Mouse (Mus musculus) mesoderm, embryonic 11.5 days (tissue): ENCODE results near the gene Ppp2r5a.
"Not testable (repeated sequence)": the region's sequence is repeated elsewhere in the genome, so short reads cannot be mapped to it uniquely, and the experiment has no call there.

Experiments used
- DNase-seq: peaks from one replicate; pipeline ENCODE4 v3.0.0-alpha.2; 2012; ENCODE audit warnings: low read depth, low spot score

The Ppp2r5a gene

GRCm38 (mm10) chr1:191403074-191403473 lies at the start of gene Ppp2r5a:
Gene Ppp2r5a (minus strand): TSS chr1:191403272.
- DNase-seq, result no peak

GRCm38 (mm10) chr1:191450614-191451013 lies 47.5 kb upstream of the Ppp2r5a start:
- no peak for DNase-seq

- DNase-seq, result no peak
These were observed 46.5 kb upstream of the Ppp2r5a start for GRCm38 (mm10) chr1:191449537-191449936.

GRCm38 (mm10) chr1:191447391-191448016 lies 44.4 kb upstream of the Ppp2r5a start:
- DNase-seq, result no peak

GRCm38 (mm10) chr1:191446307-191446706 lies 43.2 kb upstream of the Ppp2r5a start:
- DNase-seq, result no peak

- no peak for DNase-seq
These were observed 42.8 kb upstream of the Ppp2r5a start for GRCm38 (mm10) chr1:191445831-191446258.

GRCm38 (mm10) chr1:191445401-191445800 lies 42.3 kb upstream of the Ppp2r5a start:
- DNase-seq, result no peak

- no peak for DNase-seq
These were observed 41.4 kb upstream of the Ppp2r5a start for GRCm38 (mm10) chr1:191444467-191444866.

GRCm38 (mm10) chr1:191439011-191439410 lies 35.9 kb upstream of the Ppp2r5a start:
- DNase-seq, result no peak

- no peak for DNase-seq
These were observed 35.5 kb upstream of the Ppp2r5a start for GRCm38 (mm10) chr1:191438546-191438945.

GRCm38 (mm10) chr1:191436647-191437046 lies 33.6 kb upstream of the Ppp2r5a start:
- DNase-seq, result no peak

- no peak for DNase-seq
These were observed 32.3 kb upstream of the Ppp2r5a start for GRCm38 (mm10) chr1:191435359-191435758.

GRCm38 (mm10) chr1:191432531-191432930 lies 29.5 kb upstream of the Ppp2r5a start:
- no peak for DNase-seq

- DNase-seq, result no peak
These were observed 29.0 kb upstream of the Ppp2r5a start for GRCm38 (mm10) chr1:191432023-191432422.

- no peak for DNase-seq
These were observed 27.0 kb upstream of the Ppp2r5a start for GRCm38 (mm10) chr1:191430121-191430520.

GRCm38 (mm10) chr1:191425884-191426283 lies 22.8 kb upstream of the Ppp2r5a start:
- DNase-seq, result no peak

- DNase-seq, result no peak
These were observed 20.1 kb upstream of the Ppp2r5a start for GRCm38 (mm10) chr1:191423201-191423600.

GRCm38 (mm10) chr1:191422714-191423113 lies 19.6 kb upstream of the Ppp2r5a start:
- not testable (repeated sequence) for DNase-seq

GRCm38 (mm10) chr1:191422164-191422563 lies 19.1 kb upstream of the Ppp2r5a start:
- no peak for DNase-seq

GRCm38 (mm10) chr1:191421426-191421999 lies 18.4 kb upstream of the Ppp2r5a start:
- DNase-seq, result no peak

GRCm38 (mm10) chr1:191420930-191421404 lies 17.9 kb upstream of the Ppp2r5a start:
- no peak for DNase-seq

- no peak for DNase-seq
These were observed 17.1 kb upstream of the Ppp2r5a start for GRCm38 (mm10) chr1:191419991-191420751.

GRCm38 (mm10) chr1:191419421-191419820 lies 16.3 kb upstream of the Ppp2r5a start:
- DNase-seq, result no peak
